Mouse (Mus musculus) megakaryocyte, embryonic 14.5 days (primary cell): ENCODE measurements around the gene Cngb1.

Source experiments
- FLI1 ChIP-seq: IDR thresholded peaks from 2 replicates; pipeline ENCODE4 v1.6.1; 2012; ENCODE audit warnings: low read length, inconsistent platforms, mixed read lengths
- GATA1 ChIP-seq: IDR thresholded peaks from 3 replicates; pipeline ENCODE4 v1.6.1; 2012; ENCODE audit warnings: mixed read lengths, low read length, inconsistent platforms, borderline replicate concordance

- TF ChIP-seq FLI1 (no peak), GATA1 (no peak)
Observed at GRCm38 (mm10) chr8:95289066-95289650, 17.2 kb downstream of the Cngb1 start.
